Mouse (Mus musculus) olfactory bulb, adult 2 months (tissue): ENCODE data around the gene Olfr648.

Source experiments
- CTCF ChIP-seq: fragments of 200-500 bp; IDR thresholded peaks from 2 replicates; pipeline ENCODE4 v1.5.1; 2012; ENCODE audit warnings: low read depth, mild to moderate bottlenecking, low read length, moderate library complexity; ENCODE audit not compliant: insufficient read depth
- POLR2A ChIP-seq: fragments of 200-500 bp; IDR thresholded peaks from 2 replicates; pipeline ENCODE4 v1.6.1; 2012; ENCODE audit warnings: mild to moderate bottlenecking, low read depth, low read length, moderate library complexity; ENCODE audit not compliant: insufficient read depth

- TF ChIP-seq CTCF (no peak), POLR2A (no peak)
Observed at GRCm38 (mm10) chr7:104206197-104206596, 23.0 kb upstream of the Olfr648 start.
